Mouse (Mus musculus): ENCODE measurements around the gene Gm12394. TPM values are rescaled to one million over a fixed set of nuclear protein-coding genes. Genes with fewer than 3 reads are reported as not detected.

Gene Gm12394
- polyA plus RNA-seq, 1 experiment from 2014 or later: 0.07 TPM

DNA sequence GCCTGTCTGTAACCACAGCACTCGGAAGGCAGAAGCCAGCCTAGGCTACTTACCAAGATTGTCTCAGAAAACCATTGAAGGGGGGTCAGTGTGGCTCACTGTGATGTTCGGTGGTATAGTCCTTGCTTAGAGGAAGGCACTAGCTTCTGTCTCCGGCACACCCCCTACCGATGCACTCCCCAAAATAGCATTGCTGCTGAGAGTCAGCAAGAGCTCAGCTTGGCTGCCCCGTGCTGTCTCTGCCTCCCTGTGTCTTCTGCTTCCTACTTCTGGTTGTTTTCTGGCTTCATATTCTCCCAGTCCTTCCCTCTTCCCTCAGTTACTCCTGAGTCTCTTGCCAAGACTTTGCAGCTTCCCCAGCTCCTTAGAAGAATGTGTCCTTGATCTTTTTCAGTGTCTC is 44.3 kb upstream of the Gm12394 start:
- Histone ChIP-seq H3K4me3 (ENCODE audit: low read depth, low read length) (no peak overlapping the region), H3K9me3 (ENCODE audit: control insufficient read depth, low read length) (no peaks in the 10 kb centered on the region), H3K27ac (replicated peaks) (no peak overlapping the region), H3K4me2 (replicated peaks; ENCODE audit: low read depth) (no peak overlapping the region), H3K27me3 (ENCODE audit: control insufficient read depth, insufficient read depth, low read length) (no peaks in the 10 kb centered on the region), H3K9ac (ENCODE audit: low read length) (no peak overlapping the region), H3K36me3 (ENCODE audit: control insufficient read depth, insufficient read depth, low read length) (no peaks in the 10 kb centered on the region), H3K4me1 (replicated peaks; ENCODE audit: control insufficient read depth, insufficient read depth) (no peaks in the 10 kb centered on the region)
- TF ChIP-seq EP300 (optimal IDR thresholded peaks at IDR 0.05) (no peak), CTCF (IDR thresholded peaks at IDR 0.05; ENCODE audit: low read depth) (no peak)
- WGBS: 54% methylated on average over 5 of the region's 5 CpGs
- no peak for ATAC-seq (ENCODE audit: low FRiP score, low TSS enrichment)
- no peak for DNase-seq (ENCODE audit: low spot score)

- DNase-seq (ENCODE audit: low spot score): no peak
- H3K4me2 ChIP-seq (replicated peaks; ENCODE audit: low read depth): no peak overlapping the region
- no peak overlapping the region for H3K9ac ChIP-seq (ENCODE audit: low read length)
- TF ChIP-seq EP300 (optimal IDR thresholded peaks at IDR 0.05) (no peak), CTCF (IDR thresholded peaks at IDR 0.05; ENCODE audit: low read depth) (no peak)
- no peaks in the 10 kb centered on the region for H3K36me3 ChIP-seq (ENCODE audit: control insufficient read depth, insufficient read depth, low read length)
- H3K4me3 ChIP-seq (ENCODE audit: low read depth, low read length): no peak overlapping the region
- no peaks in the 10 kb centered on the region for H3K9me3 ChIP-seq (ENCODE audit: control insufficient read depth, low read length)
- no peaks in the 10 kb centered on the region for H3K4me1 ChIP-seq (replicated peaks; ENCODE audit: control insufficient read depth, insufficient read depth)
- WGBS: 52% methylated on average over 3 of the region's 3 CpGs
- H3K27ac ChIP-seq (replicated peaks): no peak overlapping the region
- ATAC-seq (ENCODE audit: low FRiP score, low TSS enrichment): no peak
- no peaks in the 10 kb centered on the region for H3K27me3 ChIP-seq (ENCODE audit: control insufficient read depth, insufficient read depth, low read length)
These were observed 42.3 kb upstream of the Gm12394 start for GRCm38 (mm10) chr4:42898914-42899313.

- Histone ChIP-seq H3K9me3 (ENCODE audit: control insufficient read depth, low read length) (no peaks in the 10 kb centered on the region), H3K27ac (replicated peaks) (no peak overlapping the region), H3K27me3 (ENCODE audit: control insufficient read depth, insufficient read depth, low read length) (no peaks in the 10 kb centered on the region), H3K9ac (ENCODE audit: low read length) (no peak overlapping the region), H3K36me3 (ENCODE audit: control insufficient read depth, insufficient read depth, low read length) (no peaks in the 10 kb centered on the region), H3K4me2 (replicated peaks; ENCODE audit: low read depth) (no peak overlapping the region), H3K4me3 (ENCODE audit: low read depth, low read length) (no peak overlapping the region), H3K4me1 (replicated peaks; ENCODE audit: control insufficient read depth, insufficient read depth) (no peaks in the 10 kb centered on the region)
- DNase-seq (ENCODE audit: low spot score): no peak
- 72% methylated on average over 7 of the region's 7 CpGs for WGBS
- no peak for TF ChIP-seq EP300 (optimal IDR thresholded peaks at IDR 0.05)
- TF ChIP-seq CTCF (IDR thresholded peaks at IDR 0.05; ENCODE audit: low read depth): no peak
- ATAC-seq (ENCODE audit: low FRiP score, low TSS enrichment): no peak
These were observed 38.5 kb upstream of the Gm12394 start for GRCm38 (mm10) chr4:42895118-42895517.

DNA sequence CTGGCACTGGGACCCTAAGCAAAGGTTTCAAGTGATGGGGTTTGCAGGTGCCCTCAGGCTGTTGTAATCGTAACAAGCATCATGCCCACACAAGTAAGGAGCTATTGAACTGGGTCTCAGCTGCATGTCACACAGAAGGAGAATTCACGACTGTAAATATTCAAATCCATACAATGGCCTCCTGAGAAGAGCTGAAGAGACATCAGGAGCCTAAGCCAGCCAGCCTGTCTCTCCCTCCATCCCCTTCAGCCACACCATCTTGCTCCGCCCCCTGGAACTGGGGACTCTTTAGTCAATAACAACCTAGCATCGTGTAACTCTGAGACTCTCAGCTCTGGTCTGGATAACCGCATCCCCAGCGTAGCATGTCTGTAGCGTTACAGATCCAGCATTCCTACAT is 34.6 kb upstream of the Gm12394 start:
- DNase-seq (ENCODE audit: low spot score): no peak
- TF ChIP-seq CTCF (IDR thresholded peaks at IDR 0.05; ENCODE audit: low read depth) (no peak), EP300 (optimal IDR thresholded peaks at IDR 0.05) (no peak)
- Histone ChIP-seq H3K4me2 (replicated peaks; ENCODE audit: low read depth) (no peak overlapping the region), H3K27ac (replicated peaks) (no peak overlapping the region), H3K9me3 (ENCODE audit: control insufficient read depth, low read length) (no peaks in the 10 kb centered on the region), H3K9ac (ENCODE audit: low read length) (no peak overlapping the region), H3K27me3 (ENCODE audit: control insufficient read depth, insufficient read depth, low read length) (no peaks in the 10 kb centered on the region), H3K4me1 (replicated peaks; ENCODE audit: control insufficient read depth, insufficient read depth) (no peaks in the 10 kb centered on the region), H3K36me3 (ENCODE audit: control insufficient read depth, insufficient read depth, low read length) (no peaks in the 10 kb centered on the region), H3K4me3 (ENCODE audit: low read depth, low read length) (no peak overlapping the region)
- no peak for ATAC-seq (ENCODE audit: low FRiP score, low TSS enrichment)
- 62% methylated on average over 7 of the region's 7 CpGs for WGBS

- 95% methylated on average over 6 of the region's 6 CpGs for WGBS
- DNase-seq (ENCODE audit: low spot score): no peak
- TF ChIP-seq CTCF (IDR thresholded peaks at IDR 0.05; ENCODE audit: low read depth) (no peak), EP300 (optimal IDR thresholded peaks at IDR 0.05) (no peak)
- no peaks in the 10 kb centered on the region for H3K9me3 ChIP-seq (ENCODE audit: control insufficient read depth, low read length)
- H3K4me1 ChIP-seq (replicated peaks; ENCODE audit: control insufficient read depth, insufficient read depth): no peaks in the 10 kb centered on the region
- H3K9ac ChIP-seq (ENCODE audit: low read length): no peak overlapping the region
- no peak for ATAC-seq (ENCODE audit: low FRiP score, low TSS enrichment)
- no peak overlapping the region for H3K4me2 ChIP-seq (replicated peaks; ENCODE audit: low read depth)
- H3K4me3 ChIP-seq (ENCODE audit: low read depth, low read length): no peak overlapping the region
- H3K27ac ChIP-seq (replicated peaks): no peak overlapping the region
- H3K27me3 ChIP-seq (ENCODE audit: control insufficient read depth, insufficient read depth, low read length): no peaks in the 10 kb centered on the region
- H3K36me3 ChIP-seq (ENCODE audit: control insufficient read depth, insufficient read depth, low read length): no peaks in the 10 kb centered on the region
These were observed 32.2 kb upstream of the Gm12394 start for GRCm38 (mm10) chr4:42888806-42889205.

DNA sequence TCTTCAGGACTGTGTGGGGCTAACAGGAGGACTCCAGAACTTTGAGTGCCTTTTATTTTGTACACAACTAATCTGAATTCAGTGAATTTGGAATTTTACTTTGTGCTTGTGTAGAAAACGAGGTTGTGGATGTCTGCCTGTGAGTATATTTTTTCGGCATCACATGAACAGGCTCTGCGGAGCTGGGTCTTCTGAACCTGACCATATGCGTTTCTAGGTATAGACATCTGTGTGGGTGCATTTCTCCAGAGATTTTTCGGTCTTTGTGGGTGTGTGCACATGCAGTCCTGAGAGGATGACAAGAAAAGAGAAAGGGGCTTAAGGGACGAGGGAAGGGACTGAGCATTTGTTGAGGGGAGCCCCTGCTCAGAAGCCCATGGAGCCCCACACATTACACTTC is 30.4 kb upstream of the Gm12394 start:
- no peak overlapping the region for H3K27ac ChIP-seq (replicated peaks)
- no peak overlapping the region for H3K4me3 ChIP-seq (ENCODE audit: low read depth, low read length)
- WGBS: 84% methylated on average over 6 of the region's 6 CpGs
- TF ChIP-seq EP300 (optimal IDR thresholded peaks at IDR 0.05) (no peak), CTCF (IDR thresholded peaks at IDR 0.05; ENCODE audit: low read depth) (no peak)
- ATAC-seq (ENCODE audit: low FRiP score, low TSS enrichment) (no peak), DNase-seq (ENCODE audit: low spot score) (no peak)
- no peaks in the 10 kb centered on the region for H3K9me3 ChIP-seq (ENCODE audit: control insufficient read depth, low read length)
- H3K36me3 ChIP-seq (ENCODE audit: control insufficient read depth, insufficient read depth, low read length): no peaks in the 10 kb centered on the region
- H3K27me3 ChIP-seq (ENCODE audit: control insufficient read depth, insufficient read depth, low read length): no peaks in the 10 kb centered on the region
- H3K9ac ChIP-seq (ENCODE audit: low read length): no peak overlapping the region
- no peaks in the 10 kb centered on the region for H3K4me1 ChIP-seq (replicated peaks; ENCODE audit: control insufficient read depth, insufficient read depth)
- H3K4me2 ChIP-seq (replicated peaks; ENCODE audit: low read depth): no peak overlapping the region

All from stomach, postnatal 0 days (tissue).